Mouse (Mus musculus) brown adipose tissue, adult 24 weeks (tissue): ENCODE measurements around the gene Zfp553. TPM values are rescaled to one million over a fixed set of nuclear protein-coding genes. Genes with fewer than 3 reads are reported as not detected.
A peak's percentile ranks its signal among the peaks of the same experiment; 100 is the strongest.

ENCODE experiments used
- H3K27ac ChIP-seq: fragments of 200-500 bp; replicated peaks from 2 replicates; pipeline ENCODE4 v1.5.1; 2012; ENCODE audit warnings: low read depth, mild to moderate bottlenecking, low read length
- H3K4me1 ChIP-seq: fragments of 200-500 bp; 2 replicates; pipeline ENCODE4 v1.6.1; 2012; ENCODE audit warnings: low read length, mixed read lengths; ENCODE audit not compliant: control insufficient read depth, insufficient read depth, insufficient read length
- H3K4me3 ChIP-seq: fragments of 200-500 bp; 2 replicates; pipeline ENCODE4 v1.5.1; 2012; ENCODE audit warnings: low read depth, mild to moderate bottlenecking, low read length, moderate library complexity; ENCODE audit not compliant: insufficient read depth
- polyA plus RNA-seq: library from polyadenylated mRNA; stranded (reverse); fragments of >200 nt; gene quantifications from 2 replicates; pipeline ENCODE4 v1.2.4, GENCODE M21; 2012; ENCODE audit not compliant: missing spikeins, insufficient read depth, insufficient read length

The Zfp553 gene
- polyA plus RNA-seq, 1 experiment, result 3.4 TPM

DNA sequence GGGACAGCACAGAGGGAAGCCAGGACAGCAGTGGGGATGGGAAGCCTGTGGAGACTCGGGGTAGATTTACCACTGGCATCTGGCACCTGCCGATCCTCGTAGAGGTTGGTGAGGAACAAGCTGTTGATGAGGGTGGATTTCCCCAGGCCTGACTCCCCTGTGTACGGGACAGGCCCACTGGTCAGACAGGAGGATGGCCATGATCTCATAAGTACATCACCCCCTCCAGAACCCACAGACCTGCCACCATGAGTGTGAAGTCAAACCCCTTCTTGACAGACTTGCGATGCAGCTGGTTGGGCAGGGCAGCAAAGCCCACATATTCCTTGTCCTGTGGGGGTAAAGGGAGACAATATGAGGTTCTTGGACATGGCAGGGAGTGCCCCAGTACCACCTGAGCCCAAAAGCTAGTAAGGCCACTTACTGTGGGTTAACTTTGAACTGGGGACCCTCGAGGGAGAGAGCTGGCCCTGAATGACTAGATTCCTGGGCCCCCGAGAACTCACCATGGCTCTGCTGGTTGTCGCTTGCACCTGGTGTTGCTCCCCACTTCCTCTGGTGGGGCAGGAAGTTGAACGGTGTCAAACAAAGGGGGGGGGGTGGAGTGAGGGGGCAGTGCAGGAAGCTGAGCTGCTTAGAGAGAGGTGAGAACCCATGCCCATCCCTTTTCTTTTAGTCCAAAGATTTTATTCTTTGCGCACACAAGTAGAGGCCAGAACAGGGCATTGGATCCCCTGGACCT lies 14.8 kb upstream of the Zfp553 start:
- Histone ChIP-seq H3K27ac (no peak overlapping the region), H3K4me1 (no peaks in the 10 kb centered on the region), H3K4me3 (peak overlapping the region; percentile 30; the same call in 1 of the 2 replicates)

GRCm38 (mm10) chr7:127218670-127219069 lies 14.2 kb upstream of the Zfp553 start:
- Histone ChIP-seq H3K4me3 (no peak overlapping the region), H3K27ac (no peak overlapping the region), H3K4me1 (no peaks in the 10 kb centered on the region)

GRCm38 (mm10) chr7:127220440-127220839 lies 12.4 kb upstream of the Zfp553 start:
- no peak overlapping the region for H3K4me3 ChIP-seq
- H3K27ac ChIP-seq, result no peak overlapping the region
- H3K4me1 ChIP-seq, result no peaks in the 10 kb centered on the region

DNA sequence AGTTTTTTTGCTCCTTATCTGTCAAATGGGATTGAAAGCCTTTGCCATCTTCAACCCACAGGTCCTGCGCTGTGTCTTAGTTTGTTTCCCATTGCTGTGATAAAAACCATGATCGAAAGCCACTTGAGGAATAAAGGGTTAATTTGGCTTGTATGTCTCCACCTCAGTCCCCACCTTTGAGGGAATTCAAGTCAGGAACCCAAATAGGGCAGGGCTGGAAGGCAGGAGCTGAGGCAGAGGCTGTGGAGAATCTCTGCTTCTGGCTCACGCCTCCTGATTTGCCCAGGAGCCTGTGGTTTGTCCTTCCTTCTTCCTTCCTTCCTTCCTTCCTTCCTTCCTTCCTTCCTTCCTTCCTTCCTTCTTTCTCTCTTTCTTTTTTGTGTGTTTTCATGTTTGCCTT lies 9.8 kb upstream of the Zfp553 start:
- Histone ChIP-seq H3K4me1 (no peaks in the 10 kb centered on the region), H3K4me3 (no peak overlapping the region), H3K27ac (no peak overlapping the region)

DNA sequence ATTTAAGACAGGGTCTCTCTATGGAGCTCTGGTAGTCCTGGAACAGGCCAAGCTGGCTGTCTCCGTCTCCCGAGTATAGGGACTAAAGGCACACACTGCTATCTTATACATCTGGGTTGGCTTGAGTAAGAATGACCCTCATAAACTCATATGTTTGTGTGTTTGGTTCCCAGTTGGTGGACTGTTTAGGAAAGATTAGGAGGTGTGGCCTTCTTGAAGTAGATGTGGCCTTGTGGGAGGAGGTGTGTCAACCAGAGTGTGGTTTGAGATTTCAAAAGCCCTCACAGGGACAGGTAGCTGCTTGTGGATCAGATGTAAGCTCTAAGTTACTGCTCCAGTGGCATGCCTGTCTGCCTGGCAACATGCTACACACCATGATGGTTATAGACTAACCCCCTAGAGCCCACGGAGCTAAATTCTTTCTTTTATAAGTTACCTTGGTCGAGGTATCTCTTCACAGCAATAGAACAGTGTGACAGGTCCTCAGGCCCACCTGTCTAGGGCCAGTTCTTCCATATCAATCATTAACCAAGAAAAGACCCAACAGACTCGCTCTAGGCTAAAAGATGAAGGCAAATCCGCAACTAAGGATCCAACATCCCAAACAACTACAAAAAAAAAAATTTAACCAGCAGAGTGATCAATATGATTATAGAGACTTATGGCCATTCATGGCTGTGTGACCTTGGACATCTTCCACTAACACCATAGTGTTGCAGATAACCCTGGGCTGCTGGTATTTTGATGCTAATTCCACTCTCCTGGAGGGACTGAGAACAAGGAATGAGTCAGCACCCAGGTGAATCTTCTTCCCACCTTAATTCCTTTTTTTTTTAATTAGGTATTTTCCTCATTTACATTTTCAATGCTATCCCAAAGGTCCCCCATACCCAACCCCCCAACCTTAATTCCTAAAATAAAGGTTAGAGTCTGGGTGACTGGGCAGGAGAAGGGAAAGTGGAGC lies 9.1 kb upstream of the Zfp553 start:
- H3K27ac ChIP-seq, result no peak overlapping the region
- no peaks in the 10 kb centered on the region for H3K4me1 ChIP-seq
- H3K4me3 ChIP-seq, result no peak overlapping the region

- Histone ChIP-seq H3K4me1 (no peaks in the 10 kb centered on the region), H3K4me3 (no peak overlapping the region), H3K27ac (no peak overlapping the region)
Measured at GRCm38 (mm10) chr7:127224616-127225015, 8.2 kb upstream of the Zfp553 start.

GRCm38 (mm10) chr7:127225147-127225995 lies 7.5 kb upstream of the Zfp553 start:
- no peak overlapping the region for H3K27ac ChIP-seq
- no peaks in the 10 kb centered on the region for H3K4me1 ChIP-seq
- H3K4me3 ChIP-seq, result no peak overlapping the region

DNA sequence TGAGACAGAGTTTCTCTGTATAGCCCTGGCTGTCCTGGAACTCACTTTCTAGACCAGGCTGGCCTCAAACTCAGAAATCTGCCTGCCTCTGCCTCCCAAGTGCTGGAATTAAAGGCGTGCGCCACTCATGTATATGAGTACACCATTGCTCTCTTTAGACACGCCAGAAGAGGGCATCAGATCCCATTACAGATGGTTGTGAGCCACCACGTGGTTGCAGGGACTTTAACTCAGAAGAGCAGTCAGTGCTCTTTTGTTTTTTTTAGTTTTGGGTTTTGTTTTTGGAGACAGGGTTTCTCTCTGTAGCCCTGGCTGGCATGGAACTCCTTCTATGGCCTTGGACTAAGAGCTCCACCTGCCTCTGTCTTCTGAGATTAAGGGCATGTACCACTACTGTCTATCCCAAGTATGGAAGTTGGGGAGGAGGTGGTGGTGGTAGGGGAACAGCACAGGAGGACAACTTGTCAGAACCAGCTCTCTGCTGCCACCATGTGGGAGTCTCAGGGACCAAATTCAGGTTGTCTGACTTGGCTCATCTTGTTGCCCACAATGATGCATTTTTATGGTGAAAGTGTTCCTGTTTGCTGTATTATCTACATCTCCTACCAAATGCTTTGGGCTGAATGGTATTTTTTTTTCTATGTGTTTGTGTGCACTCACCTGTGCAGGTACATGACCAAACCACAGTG lies 4.1 kb upstream of the Zfp553 start:
- Histone ChIP-seq H3K4me3 (no peak overlapping the region), H3K4me1 (peaks cover 2% of the 10 kb centered on the region; the same call in 1 of the 2 replicates), H3K27ac (no peak overlapping the region)

GRCm38 (mm10) chr7:127231376-127231775 lies 1.5 kb upstream of the Zfp553 start:
- Histone ChIP-seq H3K4me3 (no peak overlapping the region), H3K27ac (no peak overlapping the region), H3K4me1 (peaks cover 2% of the 10 kb centered on the region; the same call in 1 of the 2 replicates)

- H3K4me1 ChIP-seq, result peaks cover 2% of the 10 kb centered on the region; the same call in 1 of the 2 replicates
- H3K4me3 ChIP-seq, result peak overlapping the region; percentile 97
- H3K27ac ChIP-seq, result peak overlapping the region; percentile 80
Measured at GRCm38 (mm10) chr7:127231826-127232621, 837 bp upstream of the Zfp553 start.

GRCm38 (mm10) chr7:127233368-127233749 lies 498 bp downstream of the Zfp553 start:
- H3K27ac ChIP-seq, result 0 out of 2 replicates have a peak overlapping the region, but pooled peaks have one; percentile 12
- peaks cover 2% of the 10 kb centered on the region; the same call in 1 of the 2 replicates for H3K4me1 ChIP-seq

DNA sequence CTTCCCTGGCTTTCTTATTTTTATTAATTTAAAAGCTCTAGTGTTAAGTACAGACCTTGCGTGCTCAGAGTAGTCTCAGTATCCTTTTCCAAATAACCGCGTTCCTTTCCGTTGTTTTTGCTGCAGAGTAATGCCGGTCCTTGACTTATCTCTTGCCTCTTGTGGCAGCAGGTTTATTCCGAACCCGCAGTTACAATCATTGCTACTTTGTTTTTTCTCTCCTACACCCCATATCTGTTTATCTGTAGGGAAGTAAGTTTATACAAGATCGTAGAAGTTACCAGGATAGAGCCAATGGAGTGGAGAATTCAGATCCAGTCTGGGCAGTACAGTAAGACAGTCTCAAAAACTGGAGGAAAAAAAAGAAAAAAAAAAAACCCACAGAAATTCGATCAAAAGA lies 904 bp downstream of the Zfp553 start:
- no peak overlapping the region for H3K27ac ChIP-seq
- peak overlapping the region; percentile 97 for H3K4me3 ChIP-seq
- peaks cover 2% of the 10 kb centered on the region; the same call in 1 of the 2 replicates for H3K4me1 ChIP-seq

More at GRCm38 (mm10) chr7:127233368-127233749, 498 bp downstream of the Zfp553 start:
- H3K4me3 ChIP-seq, result peak overlapping the region; percentile 97

- H3K27ac ChIP-seq, result no peak overlapping the region
- peaks cover 2% of the 10 kb centered on the region; the same call in 1 of the 2 replicates for H3K4me1 ChIP-seq
- no peak overlapping the region for H3K4me3 ChIP-seq
Measured at GRCm38 (mm10) chr7:127234777-127235176, 1.9 kb downstream of the Zfp553 start.
